Mouse (Mus musculus): ENCODE data around the gene Cyp26b1.

DNA sequence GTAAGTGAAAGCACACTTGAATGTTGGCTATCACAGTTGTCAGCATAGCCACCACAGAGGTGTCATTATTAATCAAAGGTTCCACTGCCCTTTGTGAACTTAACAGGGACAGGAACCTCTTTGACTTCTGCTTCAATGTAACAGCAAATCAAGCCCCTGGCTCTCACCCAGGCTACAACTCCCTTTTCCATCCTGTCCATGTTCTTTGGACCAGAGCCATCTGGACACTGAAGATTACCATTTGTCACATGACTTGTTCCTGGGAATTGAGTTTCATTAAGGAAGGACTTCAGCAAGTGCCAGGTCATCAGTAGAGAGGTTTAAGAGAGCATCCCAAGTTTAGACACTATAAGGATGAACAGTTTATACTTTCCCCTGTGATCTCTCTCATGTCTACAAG lies 44.5 kb upstream of the Cyp26b1 start:
- TF ChIP-seq POLR2A (IDR thresholded peaks at IDR 0.05; ENCODE audit: low read depth, low read length), result no peak
- no peak for TF ChIP-seq CTCF (conservative IDR thresholded peaks at IDR 0.05 in 1 of 2, IDR thresholded peaks at IDR 0.05 in 1 of 2; ENCODE audit: low read depth in 2 of 2, low read length in 2 of 2)
